Mouse (Mus musculus): ENCODE measurements around the gene Emg1.

Emg1 gene

GRCm38 (mm10) chr6:124711824-124712782, at the start of gene Emg1, which contains the start of gene Phb2:
Emg1 (minus strand) TSS chr6:124712178.
Phb2 (plus strand) TSS chr6:124712336.
- peak; percentile 99 for DNase-seq

- DNase-seq: peak; percentile 93 to 94
Measured at GRCm38 (mm10) chr6:124759259-124759658, 47.3 kb upstream of the Emg1 start.

GRCm38 (mm10) chr6:124758849-124759232, 46.9 kb upstream of the Emg1 start:
- DNase-seq: no peak

GRCm38 (mm10) chr6:124757909-124758848, 46.2 kb upstream of the Emg1 start:
- DNase-seq: peak; percentile 52 to 64

GRCm38 (mm10) chr6:124757351-124757880, 45.4 kb upstream of the Emg1 start:
- no peak for DNase-seq

GRCm38 (mm10) chr6:124756652-124757350, 44.8 kb upstream of the Emg1 start:
- DNase-seq: peak; percentile 91

GRCm38 (mm10) chr6:124755831-124756595, 44.0 kb upstream of the Emg1 start, which contains the start of the genes Gm45234 and Atn1:
Gm45234 (minus strand) TSS chr6:124756021.
Atn1 (minus strand) TSS chr6:124756524.
- peak; percentile 78 to 88 for DNase-seq

GRCm38 (mm10) chr6:124755306-124755705, 43.3 kb upstream of the Emg1 start:
- no peak for DNase-seq

- DNase-seq: no peak
Measured at GRCm38 (mm10) chr6:124753861-124754260, 41.9 kb upstream of the Emg1 start.

- DNase-seq: no peak
Measured at GRCm38 (mm10) chr6:124750405-124750804, 38.4 kb upstream of the Emg1 start.

GRCm38 (mm10) chr6:124746654-124747632, 35.0 kb upstream of the Emg1 start:
- DNase-seq: no peak

- no peak for DNase-seq
Measured at GRCm38 (mm10) chr6:124746296-124746605, 34.3 kb upstream of the Emg1 start.

GRCm38 (mm10) chr6:124745490-124746295, 33.7 kb upstream of the Emg1 start:
- peak; percentile 95 to 96 for DNase-seq

GRCm38 (mm10) chr6:124744755-124745321, 32.9 kb upstream of the Emg1 start:
- DNase-seq: peak in 1 of 2 experiments; percentile 46

GRCm38 (mm10) chr6:124743647-124744046, 31.7 kb upstream of the Emg1 start:
- no peak for DNase-seq

- DNase-seq: no peak
Measured at GRCm38 (mm10) chr6:124742839-124743514, 31.0 kb upstream of the Emg1 start.

GRCm38 (mm10) chr6:124741842-124742241, 29.9 kb upstream of the Emg1 start:
- no peak for DNase-seq

Measured in kidney, postnatal 36 days (tissue).